Mouse (Mus musculus) heart, embryonic 10.5 days (tissue): Measurements from ENCODE around the gene Rcc1l. TPM values are rescaled to one million over a fixed set of nuclear protein-coding genes. Genes with fewer than 3 reads are reported as not detected.

Source experiments
- DNase-seq: peaks from one replicate; pipeline ENCODE4 v3.0.0-alpha.2; 2017; ENCODE audit warnings: low spot score
- H3K27ac ChIP-seq: fragments of 300-500 bp; sonication (generic); 2 replicates; pipeline ENCODE4 v1.5.1; 2016; ENCODE audit warnings: mild to moderate bottlenecking
- H3K27me3 ChIP-seq: fragments of 300-500 bp; sonication (generic); 2 replicates; pipeline ENCODE4 v1.6.1; 2016; ENCODE audit warnings: mild to moderate bottlenecking; ENCODE audit not compliant: poor library complexity, insufficient read depth, severe bottlenecking
- H3K36me3 ChIP-seq: fragments of 300-500 bp; sonication (generic); 2 replicates; pipeline ENCODE4 v1.6.1; 2016; ENCODE audit warnings: mild to moderate bottlenecking, moderate library complexity
- H3K4me1 ChIP-seq: fragments of 300-500 bp; sonication (generic); 2 replicates; pipeline ENCODE4 v1.6.1; 2016; ENCODE audit warnings: mild to moderate bottlenecking
- H3K4me3 ChIP-seq: fragments of 300-500 bp; sonication (generic); 2 replicates; pipeline ENCODE4 v1.5.1; 2016; ENCODE audit warnings: mild to moderate bottlenecking, moderate library complexity
- H3K9me3 ChIP-seq: fragments of 300-500 bp; sonication (generic); 2 replicates; pipeline ENCODE4 v1.6.1; 2016; ENCODE audit warnings: mild to moderate bottlenecking, moderate library complexity
- whole genome bisulfite sequencing: fragments of 180-500 bp; shearing (Covaris S2); methylation state at CpG from one replicate; pipeline ENCODE4 v1.1.7; 2016; 5-methylcytosine and 5-hydroxymethylcytosine counted together
- polyA plus RNA-seq: library from polyadenylated mRNA; unstranded; fragments of >200 nt; fragmentation: Nextera tagmentation; extraction: Ambion mirVana; gene quantifications from 2 replicates; pipeline ENCODE4 v1.2.1, GENCODE M21; 2016

The Rcc1l gene
- polyA plus RNA-seq, 1 experiment from 2014 or later, result 36.7 TPM

DNA sequence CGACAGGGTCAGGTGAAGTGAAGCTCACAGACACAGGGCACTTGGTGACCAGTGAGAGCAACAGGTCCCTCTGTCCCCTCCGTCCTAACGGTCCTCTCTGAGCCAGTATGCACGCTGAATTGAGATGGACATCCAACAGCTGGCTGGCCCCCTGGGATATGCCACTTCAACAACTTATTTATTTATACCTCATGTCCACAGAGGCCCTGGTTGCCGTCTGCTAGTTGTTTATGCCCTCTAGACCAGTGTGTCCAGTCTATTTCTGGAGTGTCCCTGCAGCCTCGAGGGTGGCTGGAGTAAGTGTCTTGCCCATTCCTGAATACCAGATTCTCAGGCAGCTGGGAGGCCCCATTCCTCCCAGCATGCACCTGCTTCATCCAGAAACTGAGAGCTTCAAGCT, 52.7 kb downstream of the Rcc1l start:
- H3K4me3 ChIP-seq, result no peak overlapping the region
- whole genome bisulfite sequencing, result 68% methylated on average over 6 of the region's 6 CpGs

DNA sequence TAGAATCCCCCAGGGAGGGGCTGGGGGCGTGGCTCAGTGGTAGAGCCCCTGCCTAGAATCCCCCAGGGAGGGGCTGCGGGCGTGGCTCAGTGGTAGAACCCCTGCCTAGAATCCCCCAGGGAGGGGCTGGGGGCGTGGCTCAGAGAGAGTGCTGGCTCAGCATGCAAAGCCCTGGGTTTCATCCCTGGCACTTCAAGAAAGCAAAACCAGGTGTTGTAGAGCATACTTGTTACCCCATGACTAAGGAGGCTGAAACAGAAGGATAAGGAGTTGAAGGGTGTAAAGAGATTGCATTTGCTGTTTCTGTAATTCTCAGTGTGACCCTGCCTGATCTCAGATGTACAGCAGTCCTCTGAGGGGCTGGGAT, 54.7 kb downstream of the Rcc1l start:
- peaks cover 50% of the 10 kb centered on the region for H3K4me1 ChIP-seq
- DNase-seq, result no peak
- H3K36me3 ChIP-seq, result peaks cover 13% of the 10 kb centered on the region
- H3K27ac ChIP-seq, result peak overlapping the region; percentile 56
- H3K4me3 ChIP-seq, result no peak overlapping the region
- 67% methylated on average over 4 of the region's 4 CpGs for WGBS
- H3K27me3 ChIP-seq, result no peaks in the 10 kb centered on the region
- no peaks in the 10 kb centered on the region for H3K9me3 ChIP-seq

More for the DNA sequence above, 52.7 kb downstream of the Rcc1l start:
- no peaks in the 10 kb centered on the region for H3K9me3 ChIP-seq
- H3K36me3 ChIP-seq, result peaks cover 24% of the 10 kb centered on the region
- DNase-seq, result no peak
- H3K27me3 ChIP-seq, result no peaks in the 10 kb centered on the region
- H3K27ac ChIP-seq, result peak overlapping the region; percentile 62; the same call in 1 of the 2 replicates
- peaks cover 48% of the 10 kb centered on the region for H3K4me1 ChIP-seq

DNA sequence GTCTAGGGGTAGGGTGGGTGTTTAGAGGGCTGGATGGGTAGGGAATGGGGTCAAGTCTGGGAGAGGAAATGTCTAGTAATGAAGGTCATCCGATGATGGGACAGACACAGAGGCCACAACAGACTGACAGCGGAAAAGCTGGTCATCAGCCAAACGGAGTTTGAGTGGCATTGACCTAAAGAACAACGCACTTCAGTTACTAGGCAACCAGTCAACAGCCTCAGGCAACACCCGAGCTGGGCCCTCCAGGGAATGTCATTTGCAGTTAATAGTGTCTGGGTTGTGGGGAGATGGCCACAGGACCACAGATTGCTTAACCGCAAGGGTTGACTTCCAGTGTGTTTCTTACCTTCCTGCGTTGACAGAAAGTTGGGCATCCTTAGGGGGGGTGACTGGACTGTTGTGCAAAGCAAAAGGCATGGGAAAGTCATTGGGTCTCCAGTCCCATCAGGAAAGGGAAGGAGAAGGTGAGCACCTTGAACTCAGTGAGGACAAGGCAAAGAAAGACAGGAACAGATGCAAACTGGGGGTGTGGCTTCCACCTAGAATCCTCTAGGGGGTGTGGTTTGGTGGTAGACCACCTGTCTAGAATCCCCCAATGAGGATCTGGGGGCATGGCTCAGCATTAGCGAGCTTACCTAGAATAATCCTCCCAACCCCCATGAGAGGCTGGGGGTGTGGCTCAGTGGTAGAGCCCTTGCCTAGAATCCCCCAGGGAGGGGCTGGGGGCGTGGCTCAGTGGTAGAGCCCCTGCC, 55.3 kb downstream of the Rcc1l start:
- 49% methylated on average over 9 of the region's 9 CpGs for WGBS
- Histone ChIP-seq H3K9me3 (no peaks in the 10 kb centered on the region), H3K4me3 (no peak overlapping the region), H3K4me1 (peaks cover 50% of the 10 kb centered on the region), H3K27me3 (no peaks in the 10 kb centered on the region), H3K36me3 (peaks cover 8% of the 10 kb centered on the region), H3K27ac (peak overlapping the region; percentile 69)
- peak; percentile 90 for DNase-seq

DNA sequence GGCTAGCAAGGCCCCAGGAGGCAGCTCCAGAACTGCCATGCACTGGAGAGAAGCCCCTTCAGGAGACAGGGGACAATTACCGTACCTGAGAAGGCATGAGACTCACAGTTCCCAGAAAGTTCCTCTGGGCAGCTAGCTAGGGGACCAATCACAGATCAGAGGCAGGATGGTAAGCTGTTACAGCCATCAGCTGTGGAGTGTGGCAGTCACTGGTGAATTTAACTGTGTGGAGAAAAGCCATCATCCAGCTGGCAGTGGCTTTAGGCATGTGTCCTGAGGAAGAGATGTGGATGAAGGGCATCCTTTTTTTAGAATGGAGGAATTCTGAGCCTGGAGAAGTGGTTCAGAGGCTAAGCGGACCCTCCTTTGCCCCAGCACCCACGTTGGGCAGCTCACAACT, 56.4 kb downstream of the Rcc1l start:
- no peaks in the 10 kb centered on the region for H3K27me3 ChIP-seq
- H3K4me3 ChIP-seq, result no peak overlapping the region
- 81% methylated on average over 3 of the region's 3 CpGs for WGBS
- no peak for DNase-seq
- no peaks in the 10 kb centered on the region for H3K9me3 ChIP-seq
- H3K36me3 ChIP-seq, result peaks cover 3% of the 10 kb centered on the region
- peak overlapping the region; percentile 60 for H3K27ac ChIP-seq
- H3K4me1 ChIP-seq, result peaks cover 50% of the 10 kb centered on the region

DNA sequence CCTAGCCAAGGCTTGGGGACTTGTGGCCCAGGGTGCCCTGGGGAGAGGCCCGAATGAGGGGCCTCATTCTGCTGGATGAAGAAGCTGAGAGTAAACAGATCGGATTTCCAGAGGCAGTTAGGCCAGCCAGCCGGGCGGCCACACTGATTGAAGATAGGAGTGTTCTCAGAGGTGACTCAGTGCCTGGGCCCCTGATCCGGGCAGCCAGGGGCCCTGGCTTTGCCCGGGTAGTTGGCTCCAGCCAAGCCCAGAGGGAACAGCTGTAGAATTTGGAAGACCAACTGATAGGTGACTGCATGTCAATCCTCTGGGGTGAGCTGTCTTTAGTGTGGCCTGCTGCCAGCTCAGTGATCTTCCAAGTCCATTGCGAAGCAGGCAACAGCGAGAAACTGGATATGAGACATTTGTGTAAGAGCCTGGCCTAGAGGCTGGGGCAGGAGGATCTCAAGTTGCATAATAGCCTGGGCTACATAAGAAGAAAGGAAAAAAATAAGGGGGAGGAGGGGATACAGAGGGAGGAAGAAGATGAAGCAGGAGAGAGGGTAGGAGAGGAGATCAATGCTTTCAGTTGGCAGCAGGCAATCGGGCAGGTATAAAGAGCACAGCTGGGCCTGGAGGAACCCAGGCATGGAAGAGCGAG, 57.0 kb downstream of the Rcc1l start:
- Histone ChIP-seq H3K36me3 (peaks cover 3% of the 10 kb centered on the region), H3K27me3 (no peaks in the 10 kb centered on the region), H3K27ac (peak overlapping the region; percentile 60), H3K9me3 (no peaks in the 10 kb centered on the region), H3K4me1 (peaks cover 48% of the 10 kb centered on the region), H3K4me3 (0 out of 2 replicates have a peak overlapping the region, but pooled peaks have one; percentile 2)
- no peak for DNase-seq
- 51% methylated on average over 10 of the region's 10 CpGs for WGBS

DNA sequence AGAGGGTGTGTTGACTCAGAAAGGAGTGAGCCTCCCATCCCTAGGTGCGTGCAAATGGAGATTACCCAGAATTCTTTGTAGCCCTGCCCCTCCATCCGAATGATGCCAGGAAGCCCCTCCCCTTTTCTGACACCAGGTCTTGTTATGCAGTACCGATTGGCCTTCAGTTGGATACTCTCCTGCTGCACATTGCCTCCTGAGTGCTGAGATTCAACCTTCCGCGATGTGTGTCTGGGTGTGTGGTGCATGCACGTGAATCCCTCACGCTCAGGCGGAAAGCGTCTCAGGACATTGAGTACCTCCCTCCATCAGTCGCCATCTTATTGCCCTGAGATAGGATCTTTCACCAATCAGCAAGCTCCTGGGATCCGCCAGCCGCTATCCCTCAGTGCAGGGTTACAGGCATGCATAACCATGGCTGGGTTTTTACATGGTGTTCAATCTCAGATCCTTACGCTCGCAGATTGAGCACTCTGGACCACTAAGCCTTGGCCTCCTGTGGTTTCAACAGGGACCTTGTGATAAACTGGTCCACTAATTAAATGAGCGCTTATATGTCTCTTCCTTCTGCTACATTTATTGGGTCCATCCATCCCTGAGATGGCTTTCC, 57.7 kb downstream of the Rcc1l start:
- WGBS, result 79% methylated on average over 15 of the region's 15 CpGs
- Histone ChIP-seq H3K4me1 (peaks cover 41% of the 10 kb centered on the region), H3K9me3 (no peaks in the 10 kb centered on the region), H3K27me3 (no peaks in the 10 kb centered on the region), H3K27ac (peak overlapping the region; percentile 60), H3K4me3 (no peak overlapping the region), H3K36me3 (peaks cover 3% of the 10 kb centered on the region)
- no peak for DNase-seq

DNA sequence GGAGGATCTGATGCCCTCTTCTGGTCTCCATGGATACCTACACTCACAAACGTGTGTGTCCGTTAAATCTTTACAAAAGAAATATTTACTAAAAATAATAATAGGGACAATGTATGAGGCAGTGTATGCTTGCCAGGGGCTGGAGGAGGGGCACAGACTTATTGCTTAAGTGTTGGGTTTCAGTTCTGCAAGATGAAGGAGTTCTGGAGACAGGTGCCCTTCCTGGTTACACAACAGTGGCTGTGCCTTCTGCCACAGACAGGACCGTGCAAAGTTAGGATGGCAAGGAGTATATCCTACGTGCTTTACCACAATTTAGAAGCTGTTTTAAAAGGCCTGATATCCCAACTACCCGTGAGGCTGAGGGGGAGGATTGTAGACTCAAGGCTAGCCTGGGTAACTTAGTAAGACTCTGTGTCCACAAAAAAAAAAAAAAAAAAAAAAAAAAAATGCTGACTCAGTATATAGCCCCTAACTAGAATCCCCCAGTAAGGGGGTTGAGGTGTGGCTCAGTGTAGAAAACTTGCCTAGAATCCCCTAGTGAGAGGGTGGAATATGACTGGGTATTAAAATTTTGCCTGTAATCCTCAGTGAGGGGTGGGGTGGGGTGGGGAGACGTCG, 60.8 kb downstream of the Rcc1l start:
- WGBS, result 90% methylated on average over 7 of the region's 7 CpGs
- H3K27me3 ChIP-seq, result no peaks in the 10 kb centered on the region

DNA sequence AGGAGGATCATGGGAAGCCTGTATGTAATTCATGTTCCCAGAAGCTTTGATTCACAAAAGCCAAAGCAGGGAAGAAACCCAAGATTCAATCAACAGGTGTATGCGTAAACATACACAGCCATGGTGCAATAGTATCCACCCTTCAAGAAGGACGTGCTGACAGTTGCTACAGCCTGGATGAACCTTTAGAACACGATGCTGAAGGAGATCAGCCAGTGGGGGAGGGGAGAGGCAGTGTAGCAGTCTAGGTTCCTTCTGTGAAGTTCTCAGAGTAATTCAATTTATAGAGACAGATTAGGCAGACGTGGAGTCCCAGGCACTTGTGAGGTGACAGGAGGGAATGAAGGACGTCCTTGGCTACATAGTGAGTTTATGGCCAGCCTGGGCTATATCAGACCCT, 61.6 kb downstream of the Rcc1l start:
- WGBS, result 74% methylated on average over 5 of the region's 5 CpGs
- no peak overlapping the region for H3K27ac ChIP-seq
- no peak for DNase-seq
- no peak overlapping the region for H3K4me3 ChIP-seq
- H3K36me3 ChIP-seq, result peaks cover 5% of the 10 kb centered on the region
- H3K27me3 ChIP-seq, result no peaks in the 10 kb centered on the region
- peaks cover 14% of the 10 kb centered on the region for H3K4me1 ChIP-seq
- no peaks in the 10 kb centered on the region for H3K9me3 ChIP-seq

More for the DNA sequence above, 60.8 kb downstream of the Rcc1l start:
- DNase-seq, result no peak
- Histone ChIP-seq H3K4me1 (peaks cover 20% of the 10 kb centered on the region), H3K36me3 (peaks cover 5% of the 10 kb centered on the region), H3K4me3 (no peak overlapping the region), H3K27ac (no peak overlapping the region), H3K9me3 (no peaks in the 10 kb centered on the region)

DNA sequence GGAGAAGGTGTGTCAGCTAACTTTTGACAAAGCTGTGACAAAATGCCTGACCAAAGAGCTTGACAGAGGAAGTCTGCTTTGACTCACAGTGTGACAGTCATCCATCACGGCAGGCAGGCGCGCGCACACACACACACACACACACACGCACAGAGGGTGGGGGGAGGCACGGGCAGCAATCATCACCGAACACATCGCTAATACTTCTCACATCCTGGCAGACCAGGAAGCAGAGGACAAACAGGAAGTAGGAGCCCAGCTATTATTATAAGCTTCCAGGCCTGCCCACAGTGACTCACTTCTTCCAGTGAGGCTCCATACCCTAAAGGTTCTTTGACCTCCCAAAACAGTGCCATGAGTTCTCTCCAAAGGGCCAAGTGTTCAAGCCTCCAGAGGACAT, 70.7 kb downstream of the Rcc1l start:
- WGBS, result 82% methylated on average over 8 of the region's 8 CpGs
- DNase-seq, result no peak

DNA sequence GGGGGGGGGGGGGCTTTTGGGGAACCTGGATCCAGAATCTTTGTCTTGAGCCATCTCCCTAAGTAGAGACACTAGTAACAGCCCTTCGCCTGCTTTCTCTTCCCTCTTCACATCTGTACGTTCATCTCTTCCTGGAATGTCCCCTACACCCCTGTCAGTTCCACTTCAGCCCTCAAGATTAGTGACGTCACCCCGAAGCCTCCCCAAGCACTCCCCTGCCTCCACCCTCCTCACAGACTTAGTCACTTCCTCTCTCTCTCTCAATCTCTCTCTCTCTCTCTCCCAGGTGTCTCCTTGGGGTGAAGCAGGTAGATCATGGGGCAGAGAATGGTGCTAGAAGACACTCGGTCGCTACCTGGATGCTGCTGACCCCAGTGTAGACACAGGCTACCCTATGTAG, 73.9 kb downstream of the Rcc1l start:
- 46% methylated on average over 6 of the region's 6 CpGs for WGBS
- Histone ChIP-seq H3K27me3 (no peaks in the 10 kb centered on the region), H3K4me3 (no peak overlapping the region), H3K27ac (peak overlapping the region; percentile 18; the same call in 1 of the 2 replicates), H3K36me3 (peaks cover 9% of the 10 kb centered on the region; the same call in 1 of the 2 replicates), H3K9me3 (no peaks in the 10 kb centered on the region), H3K4me1 (peaks cover 37% of the 10 kb centered on the region)
- DNase-seq, result no peak

More for the DNA sequence above, 70.7 kb downstream of the Rcc1l start:
- no peak overlapping the region for H3K4me3 ChIP-seq
- H3K27me3 ChIP-seq, result no peaks in the 10 kb centered on the region
- H3K36me3 ChIP-seq, result peaks cover 13% of the 10 kb centered on the region; the same call in 1 of the 2 replicates
- H3K27ac ChIP-seq, result no peak overlapping the region
- no peaks in the 10 kb centered on the region for H3K9me3 ChIP-seq
- H3K4me1 ChIP-seq, result peaks cover 24% of the 10 kb centered on the region

DNA sequence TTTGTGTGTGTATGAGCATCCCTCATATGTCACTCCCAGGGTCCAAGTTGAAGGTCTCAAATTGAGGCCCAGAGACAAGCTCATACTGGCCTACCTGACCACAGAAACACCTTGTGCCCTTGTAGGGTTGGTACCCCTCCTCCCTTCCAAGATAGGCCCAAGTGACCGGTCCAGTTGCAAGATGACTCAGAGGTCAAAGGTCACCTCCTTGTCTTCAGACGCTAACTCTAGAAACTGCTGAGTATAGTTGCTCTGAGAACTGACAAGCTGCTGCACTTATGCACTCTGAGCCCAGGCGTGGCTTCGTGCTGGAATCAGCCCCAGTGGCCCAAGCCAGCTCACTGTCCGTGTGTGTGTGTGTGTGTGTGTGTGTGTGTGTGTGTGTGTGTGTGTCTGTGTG, 74.7 kb downstream of the Rcc1l start:
- 25% methylated on average over 5 of the region's 5 CpGs for WGBS
- H3K9me3 ChIP-seq, result no peaks in the 10 kb centered on the region
- H3K27me3 ChIP-seq, result no peaks in the 10 kb centered on the region
- H3K27ac ChIP-seq, result 0 out of 2 replicates have a peak overlapping the region, but pooled peaks have one; percentile 23
- H3K36me3 ChIP-seq, result peaks cover 9% of the 10 kb centered on the region; the same call in 1 of the 2 replicates
- no peak for DNase-seq
- no peak overlapping the region for H3K4me3 ChIP-seq
- peaks cover 37% of the 10 kb centered on the region for H3K4me1 ChIP-seq

DNA sequence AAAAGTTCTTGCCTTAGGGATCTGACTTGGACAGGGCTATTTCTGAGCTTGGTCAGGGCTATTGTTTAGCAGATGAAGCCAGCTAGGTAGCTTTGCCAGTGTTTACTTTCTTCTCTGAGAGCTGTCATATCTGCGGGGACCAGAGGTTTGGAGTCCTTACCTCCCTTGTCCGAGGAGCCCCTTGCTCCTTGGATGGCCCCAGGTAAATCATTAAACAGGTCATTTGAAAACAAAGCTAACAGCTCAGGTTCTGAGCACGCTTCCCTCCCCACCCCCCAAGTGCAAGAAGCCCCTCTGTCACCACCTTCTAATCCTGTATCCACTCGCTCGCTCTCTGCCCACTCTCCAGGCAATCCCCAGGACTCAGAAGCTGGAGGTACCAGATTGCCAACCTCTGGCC, 75.3 kb downstream of the Rcc1l start:
- Histone ChIP-seq H3K27ac (peak overlapping the region; percentile 2; the same call in 1 of the 2 replicates), H3K4me1 (peaks cover 37% of the 10 kb centered on the region), H3K4me3 (no peak overlapping the region), H3K27me3 (no peaks in the 10 kb centered on the region), H3K9me3 (no peaks in the 10 kb centered on the region), H3K36me3 (peaks cover 7% of the 10 kb centered on the region; the same call in 1 of the 2 replicates)
- DNase-seq, result no peak
- 60% methylated on average over 5 of the region's 5 CpGs for WGBS
